Mouse (Mus musculus): Measurements from ENCODE around the gene Glyr1.

GRCm38 (mm10) chr16:4984717-4985116, 64.9 kb downstream of the Glyr1 start:
- TF ChIP-seq CTCF (IDR thresholded peaks at IDR 0.05; ENCODE audit: low read depth) (no peak), EP300 (IDR thresholded peaks at IDR 0.05; ENCODE audit: low read depth) (no peak)
